Mouse (Mus musculus) G1E (cell line): ENCODE measurements around the gene Gfpt2.

Source experiments
- CTCF ChIP-seq: IDR thresholded peaks from 2 replicates; pipeline ENCODE4 v1.5.1; 2012; ENCODE audit warnings: low read depth, low read length, inconsistent platforms, mixed read lengths
- GATA1 ChIP-seq: IDR thresholded peaks from 2 replicates; pipeline ENCODE4 v1.6.1; 2012; ENCODE audit warnings: borderline replicate concordance, low read length, inconsistent platforms, mixed read lengths
- POLR2AphosphoS5 ChIP-seq: IDR thresholded peaks from 2 replicates; pipeline ENCODE4 v1.6.1; 2012; ENCODE audit warnings: low read depth, low read length, inconsistent platforms; ENCODE audit not compliant: insufficient replicate concordance

GRCm38 (mm10) chr11:49822337-49822736, 28.4 kb downstream of the Gfpt2 start:
- TF ChIP-seq GATA1 (no peak), POLR2AphosphoS5 (no peak), CTCF (no peak)
